Mouse (Mus musculus) layer of hippocampus, adult 8-10 months (tissue): ENCODE measurements around the gene Vstm2l. TPM values are rescaled to one million over a fixed set of nuclear protein-coding genes. Genes with fewer than 3 reads are reported as not detected.

Experiments
- DNase-seq, 2 experiments: peaks; one replicate each; pipeline ENCODE4 v3.0.0; 2022; ENCODE audit warnings: low spot score in 2 of 2
- total RNA-seq, 4 experiments: library from RNA; stranded (reverse); gene quantifications; 2 replicates each; pipeline ENCODE4 v1.2.4; 2022

Vstm2l gene
- total RNA-seq, 4 experiments from 2014 or later, result 81.5 to 99.3 (median 90.0) TPM

- no peak for DNase-seq
Observed at GRCm38 (mm10) chr2:157932655-157933054, 18.2 kb downstream of the Vstm2l start.

DNA sequence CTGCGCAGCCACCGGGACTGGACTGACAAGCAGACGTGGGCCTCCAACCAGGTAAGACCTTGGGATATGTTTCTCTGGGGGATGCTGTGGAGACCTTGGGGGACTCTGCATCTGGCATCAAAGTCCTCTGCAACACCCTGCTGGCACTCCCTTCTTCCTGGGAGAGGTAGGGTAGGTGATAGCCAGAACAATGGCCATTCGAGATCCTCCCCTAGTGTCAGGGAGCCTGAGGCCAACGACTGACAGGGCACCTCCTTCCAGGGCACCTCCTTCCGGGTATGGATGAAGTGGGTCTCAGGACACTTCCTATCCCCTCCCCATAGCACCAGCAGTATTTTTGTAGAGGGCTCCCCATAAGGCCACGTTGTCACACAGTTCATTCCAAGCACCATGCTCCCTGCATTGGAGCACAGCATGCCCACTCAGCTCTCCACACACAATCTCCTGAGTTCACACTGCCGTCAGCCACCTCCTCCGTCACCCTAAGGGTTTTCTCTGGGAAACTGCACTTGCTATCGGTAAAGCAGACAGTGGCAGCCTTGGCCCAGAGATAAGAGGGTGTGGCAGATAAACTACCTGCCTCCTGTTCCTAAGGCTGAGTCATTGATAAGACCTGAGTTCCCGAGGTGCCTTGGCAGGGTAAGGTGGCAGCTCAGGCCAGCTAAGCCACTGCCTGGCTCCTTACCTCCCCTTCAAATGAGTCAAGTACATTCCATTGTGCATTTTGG, 21.2 kb downstream of the Vstm2l start:
- no peak for DNase-seq

DNA sequence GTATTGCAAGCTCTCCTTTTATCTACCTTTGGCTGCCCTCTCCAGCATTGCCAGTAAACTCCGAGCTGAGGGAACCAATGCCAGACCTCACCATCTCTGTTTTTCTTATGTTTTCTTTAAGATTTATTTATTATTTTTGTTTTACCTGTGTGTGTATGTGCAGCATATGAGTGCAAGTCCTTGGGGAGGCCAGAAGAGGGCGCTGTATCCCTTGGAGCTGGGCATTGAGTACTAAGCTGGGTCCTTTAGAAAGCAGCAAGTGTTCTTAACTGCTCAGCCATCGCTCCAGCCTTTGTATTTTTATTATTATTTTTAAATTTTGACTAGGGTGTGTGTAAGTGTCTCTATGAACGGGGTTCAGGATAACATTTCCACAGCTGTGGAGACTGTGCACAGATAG, 22.2 kb downstream of the Vstm2l start:
- DNase-seq, result no peak

GRCm38 (mm10) chr2:157940586-157941185, 26.2 kb downstream of the Vstm2l start:
- no peak for DNase-seq

- DNase-seq, result peak; percentile 82 to 87
Observed at GRCm38 (mm10) chr2:157943514-157944155, 29.2 kb downstream of the Vstm2l start.

- no peak for DNase-seq
Observed at GRCm38 (mm10) chr2:157944156-157944893, 29.9 kb downstream of the Vstm2l start.

DNA sequence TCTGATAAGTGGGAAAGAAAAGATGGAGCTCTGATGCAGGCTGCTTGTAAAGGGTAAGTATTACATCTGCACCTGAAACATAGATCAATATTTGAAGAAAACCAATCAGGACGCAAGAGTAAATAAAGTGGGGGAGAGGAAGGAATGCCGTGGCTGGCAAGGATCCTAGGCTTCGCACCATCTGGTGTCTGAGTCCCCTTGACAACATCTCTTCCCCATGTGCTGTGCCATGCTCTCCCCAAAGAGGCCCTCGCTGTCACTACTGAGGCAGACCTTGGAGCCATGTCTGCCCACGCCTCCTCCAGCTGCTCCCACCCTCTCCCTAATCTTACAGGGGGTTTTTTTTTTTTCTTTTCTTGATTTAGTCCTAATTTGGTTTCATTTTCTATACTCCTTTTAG, 39.5 kb downstream of the Vstm2l start:
- peak in 1 of 2 experiments; percentile 53 for DNase-seq

- DNase-seq, result no peak
Observed at GRCm38 (mm10) chr2:157957707-157958108, 43.3 kb downstream of the Vstm2l start.

DNA sequence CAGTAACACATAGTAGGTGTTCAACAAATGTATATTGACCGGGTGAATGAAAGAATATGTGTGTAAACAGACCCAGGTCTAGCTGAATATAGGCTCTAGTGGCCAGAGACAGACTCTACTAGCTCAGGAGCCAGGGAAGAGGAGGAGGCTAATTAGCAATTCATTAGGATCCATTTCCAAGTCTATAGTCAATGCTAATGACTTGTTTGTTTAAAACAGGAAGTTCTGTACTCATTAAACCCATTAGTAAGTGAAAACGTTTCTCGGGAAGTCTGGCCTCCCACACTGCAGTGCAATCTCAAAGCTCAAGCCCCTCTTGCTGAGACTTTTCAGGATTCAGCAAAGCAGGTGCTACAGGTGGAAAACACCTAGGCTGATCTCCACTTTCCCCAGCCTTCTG, 53.4 kb downstream of the Vstm2l start:
- DNase-seq, result no peak

DNA sequence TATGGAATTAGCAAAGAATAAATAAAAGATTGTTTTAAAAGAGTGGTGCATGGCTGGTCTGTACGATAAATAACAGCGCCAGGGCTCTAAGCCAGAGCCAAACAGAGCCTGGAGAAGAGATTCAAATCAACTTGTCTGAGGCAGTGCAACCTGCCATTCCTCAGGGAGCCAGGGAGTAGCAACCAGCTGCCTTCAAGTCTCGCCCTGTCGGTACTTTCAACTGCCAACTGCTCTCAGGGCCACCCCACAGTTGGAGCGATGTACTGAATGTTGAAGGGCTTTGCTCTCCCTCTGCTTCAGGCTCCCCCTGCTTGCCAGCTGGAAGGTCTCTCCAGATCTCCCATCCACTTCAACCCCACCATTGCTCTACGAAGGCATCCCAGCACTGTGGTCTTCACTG, 55.7 kb downstream of the Vstm2l start:
- no peak for DNase-seq

- DNase-seq, result no peak
Observed at GRCm38 (mm10) chr2:157970669-157971068, 56.2 kb downstream of the Vstm2l start.

DNA sequence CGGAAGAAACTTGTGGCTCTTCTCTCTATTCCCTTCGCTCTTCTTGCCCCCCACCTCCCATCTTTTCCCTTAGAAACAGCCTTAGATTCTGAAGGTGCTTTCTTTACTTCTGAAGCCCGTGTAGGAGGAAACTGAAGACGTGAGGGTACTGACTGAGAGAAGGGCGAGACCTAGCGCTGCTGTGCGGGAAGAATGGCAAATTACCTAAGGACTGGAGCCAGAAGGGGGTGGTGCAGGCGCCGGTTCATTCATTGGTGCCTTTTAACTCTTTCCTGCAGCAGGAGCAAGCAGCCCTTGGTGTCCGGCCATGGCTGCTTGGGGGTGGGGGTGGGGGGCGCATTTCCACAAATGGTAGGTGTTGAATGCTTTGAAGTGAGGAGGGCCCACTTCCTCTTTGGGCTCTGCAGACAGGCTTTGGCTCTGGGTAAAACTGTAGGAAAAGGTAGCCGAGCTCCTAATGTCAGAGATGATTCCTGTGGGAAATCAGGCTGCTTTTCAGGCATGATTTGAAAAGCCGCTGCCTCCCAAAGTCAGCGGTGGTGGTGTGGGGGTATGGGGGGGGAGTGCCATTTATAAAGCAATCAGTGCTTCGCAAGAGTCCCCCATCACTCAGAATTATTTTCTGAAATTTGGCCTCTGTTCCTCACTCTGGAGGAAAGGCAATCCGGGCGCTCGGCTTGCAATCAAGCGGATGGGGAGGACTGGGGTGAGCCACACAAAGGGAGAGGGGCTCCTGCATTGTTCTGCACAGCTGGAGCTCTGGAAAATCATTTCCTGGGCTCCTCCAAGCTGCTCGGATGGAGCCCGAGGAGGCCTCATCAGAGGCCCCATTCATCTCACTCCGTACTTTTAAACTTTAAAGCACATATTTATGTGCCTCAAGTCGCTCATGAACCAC, 60.4 kb downstream of the Vstm2l start:
- DNase-seq, result no peak

GRCm38 (mm10) chr2:157975595-157975994, 61.1 kb downstream of the Vstm2l start:
- DNase-seq, result no peak

DNA sequence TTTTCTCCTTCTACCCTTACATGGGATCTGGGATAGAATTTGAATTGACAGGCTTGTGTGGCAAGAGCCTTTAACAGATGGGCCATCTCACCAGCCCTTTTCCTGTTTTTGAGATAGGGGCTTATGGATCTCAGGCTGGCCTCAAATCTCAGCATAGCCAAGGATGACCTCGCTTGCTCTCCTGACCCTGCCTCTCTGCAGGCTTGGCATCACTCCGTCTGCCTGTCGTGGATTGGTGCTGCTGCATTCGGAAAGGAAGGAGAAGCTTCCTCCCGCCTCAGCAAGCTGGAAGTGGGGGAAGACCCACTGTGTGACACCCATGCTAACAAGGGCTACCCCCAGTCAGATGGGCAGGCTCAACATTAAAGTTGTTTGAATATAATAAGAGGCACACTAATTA, 64.8 kb downstream of the Vstm2l start:
- DNase-seq, result no peak

DNA sequence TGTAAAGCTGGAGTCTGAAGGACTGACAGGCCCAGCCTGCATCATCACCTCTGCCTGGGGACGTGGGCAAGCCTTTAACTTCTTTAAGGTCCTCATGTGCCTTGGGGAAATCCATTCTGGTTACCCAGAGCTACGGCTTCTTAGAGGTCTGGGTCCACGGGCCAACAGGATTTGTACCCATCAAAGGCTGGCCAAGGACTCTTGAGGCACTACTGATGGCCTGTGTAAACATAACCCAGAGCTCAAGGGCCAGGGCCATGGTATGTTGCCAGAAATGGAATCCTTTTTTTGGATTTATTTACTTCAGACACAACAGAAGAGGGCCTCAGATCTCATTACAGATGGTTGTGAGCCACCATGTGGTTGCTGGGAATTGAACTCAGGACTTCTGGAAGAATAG, 68.3 kb downstream of the Vstm2l start:
- no peak for DNase-seq

DNA sequence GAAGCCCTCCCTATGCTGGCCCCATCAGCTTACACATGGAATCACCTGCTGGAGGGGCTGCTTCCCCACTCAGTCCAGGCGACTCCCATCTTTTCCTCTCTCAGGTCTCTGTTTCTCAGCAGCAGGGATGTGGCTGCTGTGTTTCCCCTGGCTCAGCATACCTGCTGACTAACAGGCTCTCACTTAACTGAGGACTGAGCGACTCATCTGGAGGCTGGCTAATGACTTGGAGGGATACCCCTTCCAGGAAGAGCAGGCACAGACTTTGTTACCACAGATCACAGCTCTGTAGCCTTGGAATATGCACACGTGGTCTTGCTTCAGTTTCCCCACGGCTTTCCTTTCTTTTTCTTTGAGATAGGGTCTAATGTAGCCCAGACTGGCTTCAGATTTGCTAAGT, 68.8 kb downstream of the Vstm2l start:
- no peak for DNase-seq

DNA sequence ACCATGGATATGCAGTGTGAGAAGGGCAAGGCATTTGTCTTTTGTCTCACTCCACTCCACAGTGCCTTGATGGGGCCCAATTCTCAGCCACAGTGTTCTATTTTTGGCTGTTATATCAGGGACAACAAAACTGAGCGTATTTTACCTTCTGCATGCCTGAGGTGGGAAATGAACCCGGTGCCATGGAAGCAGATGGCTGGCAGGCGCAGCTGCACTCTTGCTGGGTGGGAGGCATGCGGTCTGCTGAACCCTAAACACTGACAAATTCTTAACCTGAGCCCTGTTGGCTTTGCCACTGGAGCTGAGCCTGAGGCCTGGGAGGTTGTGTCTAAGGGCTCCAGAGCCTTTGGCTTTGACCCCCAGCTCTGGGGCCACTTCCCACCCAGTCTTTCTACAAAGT, 71.2 kb downstream of the Vstm2l start:
- DNase-seq, result peak in 1 of 2 experiments; percentile 17

DNA sequence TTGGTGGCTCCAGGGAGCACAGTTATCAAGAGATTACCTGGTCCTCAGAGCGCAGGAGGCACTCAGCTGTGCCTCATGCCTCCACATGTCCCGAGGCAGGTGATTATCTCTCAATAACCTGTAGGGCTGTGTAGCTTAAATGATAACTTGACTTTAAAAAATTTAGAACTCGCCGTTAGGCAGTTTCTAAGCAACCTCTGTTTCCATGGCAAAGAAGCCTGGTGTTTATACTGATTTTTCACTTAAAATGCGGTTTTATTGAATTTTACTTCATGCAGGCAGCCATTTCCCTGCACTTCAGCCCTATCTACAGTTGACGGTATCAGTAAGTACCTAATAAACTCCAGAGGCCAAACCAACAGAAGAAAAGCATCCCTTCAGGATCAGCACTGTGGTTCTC, 71.8 kb downstream of the Vstm2l start:
- no peak for DNase-seq

DNA sequence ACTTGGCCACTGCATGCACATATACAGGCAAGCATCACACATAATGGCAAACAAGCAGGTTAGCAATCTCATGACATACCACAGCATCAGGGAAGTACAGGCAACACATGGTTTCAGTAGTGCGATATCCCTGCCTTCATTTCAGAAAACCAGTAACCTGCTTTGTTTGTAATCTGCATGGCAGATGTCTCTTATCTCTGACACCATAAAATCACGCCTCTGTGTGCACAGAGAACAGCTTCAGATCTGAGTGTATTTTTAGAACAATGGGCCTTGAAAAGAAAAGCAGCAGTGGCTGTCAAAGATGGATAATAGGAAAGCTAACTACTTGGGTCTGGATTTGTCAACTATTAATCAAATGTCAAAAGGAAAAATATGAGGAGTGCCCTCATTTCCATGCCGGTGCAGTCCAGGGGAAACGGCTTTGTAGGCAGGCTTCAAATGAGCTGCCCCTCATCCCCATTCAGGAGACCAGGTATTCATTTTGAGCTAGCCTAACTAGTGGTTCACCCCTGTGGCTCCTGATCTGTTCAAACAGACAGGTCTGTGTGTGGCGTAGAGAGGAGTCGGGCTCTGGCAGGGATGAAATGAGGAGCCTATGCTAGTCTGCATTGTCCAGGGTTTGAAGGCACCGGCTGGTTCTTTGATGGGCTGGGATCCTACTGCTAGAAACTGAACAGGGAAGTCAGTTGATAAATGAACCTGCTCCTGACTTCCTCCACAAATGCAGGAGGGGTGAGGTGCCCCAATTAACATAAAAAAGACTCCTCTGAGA, 74.2 kb downstream of the Vstm2l start:
- DNase-seq, result no peak

DNA sequence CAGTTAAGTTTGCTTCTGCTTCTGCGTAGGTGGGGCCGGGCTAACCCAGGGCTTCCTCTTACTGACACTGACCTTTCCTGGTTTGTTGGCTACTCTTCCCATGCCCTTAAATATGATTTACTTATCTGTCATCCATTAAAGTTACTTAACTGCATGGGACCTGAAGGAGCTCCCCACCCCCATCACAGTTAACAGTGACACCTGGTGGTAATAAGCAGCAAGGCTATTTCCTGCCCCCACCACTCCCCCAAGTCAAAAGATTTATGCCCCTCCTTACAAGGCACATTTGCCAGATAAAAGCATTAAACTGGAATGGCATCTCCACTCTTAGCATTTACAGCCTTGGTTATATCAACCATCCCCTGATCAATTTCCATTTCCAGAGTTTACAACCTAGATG, 75.5 kb downstream of the Vstm2l start:
- no peak for DNase-seq
